Mouse (Mus musculus): Measurements from ENCODE around the gene Fgfr2. TPM values are rescaled to one million over a fixed set of nuclear protein-coding genes. Genes with fewer than 3 reads are reported as not detected.

The Fgfr2 gene
- polyA plus RNA-seq, 1 experiment, result 52.3 TPM

DNA sequence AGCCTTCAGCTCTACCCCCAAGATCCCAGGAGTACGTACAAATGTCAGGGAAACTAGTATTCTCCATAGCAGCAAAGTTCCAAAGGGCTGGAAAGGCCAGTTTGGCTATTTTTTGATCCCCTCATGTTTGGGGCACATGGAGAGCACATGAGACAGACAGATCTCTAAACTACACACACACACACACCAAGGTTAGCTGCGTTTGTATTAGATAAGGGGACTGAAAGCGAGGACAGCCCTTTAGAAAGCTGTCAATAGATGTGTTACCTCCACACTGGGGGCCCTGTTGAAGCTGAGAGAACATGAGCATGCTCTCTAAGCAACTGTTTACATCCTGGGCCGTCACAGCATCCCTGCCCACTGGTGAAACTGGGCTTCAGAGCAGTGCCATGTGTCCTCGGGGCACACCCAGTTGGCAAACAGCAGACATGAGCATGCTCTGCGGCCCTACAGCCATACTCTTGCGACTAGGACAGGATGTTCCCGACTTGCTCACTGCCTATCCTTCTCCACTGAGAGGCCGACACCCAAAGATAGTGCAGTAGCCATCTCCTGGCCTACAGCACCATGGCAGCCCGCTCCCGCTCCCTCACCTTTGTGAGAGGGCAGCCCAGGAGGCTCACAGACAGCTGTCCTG lies 356.8 kb downstream of the Fgfr2 start:
- no peak for TF ChIP-seq CTCF (IDR thresholded peaks at IDR 0.05; ENCODE audit: borderline replicate concordance, extremely low read depth, insufficient read depth, insufficient read length)
- TF ChIP-seq POLR2A (IDR thresholded peaks at IDR 0.05; ENCODE audit: borderline replicate concordance, extremely low read depth, insufficient read depth, insufficient read length, poor library complexity, severe bottlenecking), result no peak
- DNase-seq (ENCODE audit: low read depth), result peak; percentile 52

DNA sequence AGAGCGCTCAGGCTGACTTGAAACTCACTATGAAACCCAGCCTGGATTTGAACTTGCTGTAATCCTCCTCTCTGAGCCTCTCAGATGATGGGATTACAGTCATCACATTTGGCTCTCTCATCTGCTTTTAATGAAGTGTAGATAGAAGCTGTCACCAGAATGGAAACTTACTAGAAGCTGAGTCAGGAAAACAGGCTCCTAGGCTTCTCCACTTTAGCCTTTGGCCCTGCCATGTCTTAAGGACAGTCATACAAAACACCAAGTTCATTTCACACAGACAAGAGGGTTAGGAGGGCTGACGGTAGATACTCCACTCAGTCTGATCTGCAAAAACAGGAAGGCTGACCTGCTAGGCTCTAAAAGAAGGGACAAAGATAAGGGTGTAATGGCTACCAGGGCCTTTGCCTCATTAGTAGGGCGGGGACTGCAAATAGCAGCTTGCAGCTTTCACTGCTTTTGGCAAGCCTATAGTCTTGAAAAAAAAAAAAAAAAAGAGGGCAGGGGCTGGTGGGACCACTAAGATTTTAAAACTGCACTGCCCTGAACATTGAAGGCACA lies 357.4 kb downstream of the Fgfr2 start:
- DNase-seq (ENCODE audit: low read depth), result peak; percentile 48
- TF ChIP-seq POLR2A (IDR thresholded peaks at IDR 0.05; ENCODE audit: borderline replicate concordance, extremely low read depth, insufficient read depth, insufficient read length, poor library complexity, severe bottlenecking) (no peak), CTCF (IDR thresholded peaks at IDR 0.05; ENCODE audit: borderline replicate concordance, extremely low read depth, insufficient read depth, insufficient read length) (no peak)

DNA sequence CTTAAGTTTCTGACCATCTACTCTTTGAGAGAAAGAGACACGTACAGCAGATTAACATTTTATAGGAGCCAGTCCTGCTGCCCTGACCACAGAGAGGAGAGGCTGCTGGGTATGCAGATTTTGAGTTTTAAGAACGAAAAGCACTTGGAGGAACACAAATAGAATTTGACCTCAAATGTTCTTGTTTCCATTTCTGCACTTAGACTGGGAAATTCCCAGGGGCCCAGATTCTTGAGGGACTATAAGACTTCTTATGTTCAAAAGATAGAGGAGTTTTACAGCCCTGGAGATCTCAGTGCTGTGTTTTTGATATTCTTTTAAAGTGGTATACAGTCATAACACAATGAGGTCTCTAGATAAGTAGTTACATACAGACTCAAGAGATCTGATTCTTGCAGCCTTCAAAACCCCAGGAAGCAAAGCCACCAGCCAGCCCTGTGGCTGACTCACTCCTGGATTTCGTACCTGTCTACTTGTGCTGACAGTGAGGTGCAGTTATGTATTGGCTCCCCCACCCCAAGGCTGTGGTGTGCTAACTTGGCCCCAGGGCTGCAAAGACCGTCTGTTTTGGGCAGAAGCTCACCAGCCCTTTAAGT lies 358.2 kb downstream of the Fgfr2 start:
- TF ChIP-seq POLR2A (IDR thresholded peaks at IDR 0.05; ENCODE audit: borderline replicate concordance, extremely low read depth, insufficient read depth, insufficient read length, poor library complexity, severe bottlenecking) (no peak), CTCF (IDR thresholded peaks at IDR 0.05; ENCODE audit: borderline replicate concordance, extremely low read depth, insufficient read depth, insufficient read length) (no peak)
- no peak for DNase-seq (ENCODE audit: low read depth)

DNA sequence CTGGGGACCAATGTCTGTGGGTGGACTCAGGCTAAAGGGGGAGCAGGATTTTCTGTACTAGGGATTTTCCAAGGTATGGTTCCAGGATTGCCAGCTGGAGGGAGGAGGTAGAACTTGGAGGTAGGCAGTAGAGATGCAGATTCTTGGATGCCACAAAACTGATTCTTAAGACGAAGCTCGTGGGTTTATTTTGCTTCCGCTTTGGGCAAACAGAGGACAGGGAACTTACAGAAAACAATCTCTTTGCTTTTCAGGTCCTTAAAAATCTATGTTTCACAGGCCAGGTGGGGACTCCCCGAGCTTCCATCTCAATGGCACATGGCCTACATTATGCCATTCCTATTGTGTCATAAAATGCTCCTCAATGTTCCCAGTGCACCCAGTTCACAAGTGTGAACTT lies 358.8 kb downstream of the Fgfr2 start:
- TF ChIP-seq POLR2A (IDR thresholded peaks at IDR 0.05; ENCODE audit: borderline replicate concordance, extremely low read depth, insufficient read depth, insufficient read length, poor library complexity, severe bottlenecking) (no peak), CTCF (IDR thresholded peaks at IDR 0.05; ENCODE audit: borderline replicate concordance, extremely low read depth, insufficient read depth, insufficient read length) (no peak)
- DNase-seq (ENCODE audit: low read depth), result no peak

DNA sequence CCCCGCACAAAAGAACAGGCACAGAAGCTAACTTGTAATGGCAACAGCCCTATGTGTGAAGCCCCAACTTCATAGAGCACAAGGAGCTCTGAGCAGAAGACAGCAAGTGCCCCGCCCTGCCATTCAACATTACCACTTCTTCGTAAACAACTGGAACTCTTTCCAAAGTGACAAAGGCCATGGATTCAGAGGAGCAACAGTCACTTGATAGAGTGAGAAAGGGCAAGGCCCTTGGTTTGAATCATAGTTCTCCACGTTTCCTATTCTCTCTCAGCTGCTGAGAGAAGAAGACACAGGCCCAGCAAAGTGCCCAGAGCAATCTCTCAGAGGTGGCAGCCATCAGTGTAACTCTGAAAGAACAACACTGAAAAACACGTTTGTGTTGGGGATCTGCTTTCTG lies 359.2 kb downstream of the Fgfr2 start:
- TF ChIP-seq CTCF (IDR thresholded peaks at IDR 0.05; ENCODE audit: borderline replicate concordance, extremely low read depth, insufficient read depth, insufficient read length) (no peak), POLR2A (IDR thresholded peaks at IDR 0.05; ENCODE audit: borderline replicate concordance, extremely low read depth, insufficient read depth, insufficient read length, poor library complexity, severe bottlenecking) (no peak)

DNA sequence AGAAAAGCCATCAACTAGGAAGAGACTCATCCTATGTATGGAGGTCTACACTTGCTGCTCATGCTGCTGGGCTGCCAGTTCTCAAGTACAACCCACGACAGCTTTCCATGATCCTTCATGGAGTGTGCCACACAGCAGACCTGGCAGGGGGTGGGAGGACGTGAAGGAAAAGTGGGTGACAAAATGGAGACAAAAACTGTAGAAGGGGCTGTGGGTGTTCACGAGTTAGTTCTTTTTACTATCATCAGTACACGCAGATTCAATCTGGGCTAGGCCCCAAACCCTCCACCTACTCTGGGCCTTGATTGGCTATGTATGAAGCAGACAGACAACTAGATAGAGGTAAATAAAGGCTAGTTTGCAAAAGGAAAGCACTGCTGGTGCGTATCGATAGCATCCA lies 359.8 kb downstream of the Fgfr2 start:
- no peak for DNase-seq (ENCODE audit: low read depth)
- TF ChIP-seq POLR2A (IDR thresholded peaks at IDR 0.05; ENCODE audit: borderline replicate concordance, extremely low read depth, insufficient read depth, insufficient read length, poor library complexity, severe bottlenecking) (no peak), CTCF (IDR thresholded peaks at IDR 0.05; ENCODE audit: borderline replicate concordance, extremely low read depth, insufficient read depth, insufficient read length) (no peak)

More for the DNA sequence above, 359.2 kb downstream of the Fgfr2 start:
- DNase-seq (ENCODE audit: low read depth), result no peak

DNA sequence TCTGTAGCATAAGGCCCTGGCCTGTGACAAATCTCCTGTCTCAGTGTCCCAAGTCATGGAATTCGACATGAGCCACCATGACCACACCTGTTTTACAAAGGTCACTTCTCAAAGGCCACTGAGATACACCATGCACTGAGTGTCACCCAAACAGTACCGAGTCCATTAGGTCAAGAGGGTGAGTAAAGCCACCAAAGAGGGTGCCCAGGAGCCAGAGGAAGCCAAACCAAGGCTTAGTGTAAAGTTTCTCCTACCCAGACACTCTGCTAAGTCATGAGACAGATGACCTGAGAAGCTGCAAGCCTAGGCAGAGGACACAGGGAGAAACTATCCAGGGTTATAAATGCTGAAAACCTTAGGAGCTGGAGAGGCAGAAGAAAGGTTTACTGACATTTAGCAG lies 361.7 kb downstream of the Fgfr2 start:
- no peak for TF ChIP-seq POLR2A (IDR thresholded peaks at IDR 0.05; ENCODE audit: borderline replicate concordance, extremely low read depth, insufficient read depth, insufficient read length, poor library complexity, severe bottlenecking)
- DNase-seq (ENCODE audit: low read depth), result no peak

DNA sequence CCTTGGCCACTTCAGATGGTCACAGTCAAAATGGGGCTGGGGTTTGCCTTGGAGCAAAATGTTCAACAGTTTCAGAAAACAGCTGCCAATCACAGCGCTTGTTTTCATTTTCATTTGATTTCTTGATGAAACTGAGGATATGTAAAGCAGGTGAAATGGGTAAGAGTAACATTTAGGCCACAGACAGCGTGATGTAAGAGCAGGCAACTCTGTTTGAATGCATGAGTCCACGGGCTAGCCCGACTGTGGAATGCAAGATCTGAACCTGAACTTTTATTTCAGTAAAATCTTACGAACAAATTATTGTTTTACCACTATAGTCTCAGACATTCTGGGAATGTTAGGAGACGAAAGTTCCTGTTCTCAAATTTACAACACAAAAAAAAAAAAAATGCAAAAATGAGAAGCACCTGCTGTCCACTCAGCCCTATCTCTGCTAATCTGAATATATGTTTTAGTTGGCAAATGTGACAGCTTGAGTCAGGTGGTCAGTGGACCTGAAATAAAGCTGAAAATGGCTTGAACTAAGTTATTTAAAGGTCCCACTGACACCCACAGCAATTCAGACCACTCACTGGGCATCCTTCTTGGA lies 362.5 kb downstream of the Fgfr2 start:
- TF ChIP-seq CTCF (IDR thresholded peaks at IDR 0.05; ENCODE audit: borderline replicate concordance, extremely low read depth, insufficient read depth, insufficient read length) (no peak), POLR2A (IDR thresholded peaks at IDR 0.05; ENCODE audit: borderline replicate concordance, extremely low read depth, insufficient read depth, insufficient read length, poor library complexity, severe bottlenecking) (no peak)
- no peak for DNase-seq (ENCODE audit: low read depth)

DNA sequence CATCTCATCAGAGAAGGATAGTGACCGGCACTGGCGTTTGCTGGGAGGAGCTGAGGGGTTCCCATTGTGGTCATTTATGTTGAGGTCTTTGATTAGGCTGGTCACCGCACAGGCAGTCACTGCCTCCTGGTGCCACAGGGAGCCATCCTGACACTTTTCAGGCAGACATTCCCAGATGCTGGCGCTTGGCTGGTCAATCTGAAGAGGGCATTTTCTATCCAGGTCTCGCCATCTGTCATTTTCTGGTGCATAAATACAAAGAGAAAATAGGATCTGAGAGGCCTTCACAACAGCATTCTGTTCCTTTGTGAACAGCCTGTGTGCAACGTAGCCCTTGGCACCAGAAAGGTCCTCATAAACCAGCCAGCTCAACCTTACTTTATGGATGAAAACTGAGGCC lies 363.2 kb downstream of the Fgfr2 start:
- DNase-seq (ENCODE audit: low read depth), result peak; percentile 72
- TF ChIP-seq CTCF (IDR thresholded peaks at IDR 0.05; ENCODE audit: borderline replicate concordance, extremely low read depth, insufficient read depth, insufficient read length), result no peak
- TF ChIP-seq POLR2A (IDR thresholded peaks at IDR 0.05; ENCODE audit: borderline replicate concordance, extremely low read depth, insufficient read depth, insufficient read length, poor library complexity, severe bottlenecking), result no peak

DNA sequence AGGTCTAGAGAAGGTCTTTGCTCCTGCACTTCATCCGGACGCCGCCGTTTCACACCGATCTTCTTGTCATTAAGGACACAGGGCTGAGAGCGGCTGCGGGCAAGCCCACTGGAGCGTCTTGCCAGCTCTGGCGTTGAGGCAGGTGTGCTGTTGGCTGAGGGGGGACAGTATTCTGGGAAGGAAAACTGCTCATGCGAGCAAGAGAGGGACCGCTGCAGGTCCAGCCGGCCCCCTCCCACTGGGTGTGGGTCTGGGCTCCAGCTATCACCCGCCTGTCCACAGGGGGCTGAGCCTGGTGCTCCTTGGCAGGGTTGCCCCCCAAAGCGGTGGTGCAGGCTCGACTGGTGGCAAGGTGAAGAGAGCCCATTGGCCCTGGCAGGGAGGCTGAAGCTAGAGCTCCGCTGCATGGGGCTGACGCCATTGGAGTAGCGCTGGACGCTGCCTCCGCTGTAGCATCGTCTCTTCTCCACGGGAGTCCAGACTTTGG lies 363.7 kb downstream of the Fgfr2 start:
- TF ChIP-seq POLR2A (IDR thresholded peaks at IDR 0.05; ENCODE audit: borderline replicate concordance, extremely low read depth, insufficient read depth, insufficient read length, poor library complexity, severe bottlenecking) (no peak), CTCF (IDR thresholded peaks at IDR 0.05; ENCODE audit: borderline replicate concordance, extremely low read depth, insufficient read depth, insufficient read length) (no peak)
- peak; percentile 56 for DNase-seq (ENCODE audit: low read depth)

DNA sequence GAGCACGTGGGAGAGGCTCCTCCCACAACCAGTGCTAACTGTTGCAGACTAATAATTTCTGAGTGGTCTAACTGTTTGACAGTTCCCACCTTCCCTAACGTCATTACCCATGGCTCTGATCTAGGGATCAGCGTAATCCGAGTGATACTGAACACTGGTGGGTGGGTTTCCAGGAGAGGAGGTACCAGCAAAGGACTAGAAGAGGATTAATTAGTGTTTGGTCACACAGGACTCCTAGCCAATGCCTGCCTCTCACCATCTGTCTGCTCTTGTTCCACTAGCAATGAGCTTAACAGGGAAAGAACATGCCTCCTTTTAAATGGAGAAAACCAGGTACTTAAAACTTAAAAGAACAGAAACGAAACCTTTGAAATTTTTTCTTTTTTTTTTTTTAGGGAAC lies 364.3 kb downstream of the Fgfr2 start:
- DNase-seq (ENCODE audit: low read depth), result peak; percentile 66
- TF ChIP-seq POLR2A (IDR thresholded peaks at IDR 0.05; ENCODE audit: borderline replicate concordance, extremely low read depth, insufficient read depth, insufficient read length, poor library complexity, severe bottlenecking), result no peak
- no peak for TF ChIP-seq CTCF (IDR thresholded peaks at IDR 0.05; ENCODE audit: borderline replicate concordance, extremely low read depth, insufficient read depth, insufficient read length)

All from brain, embryonic 14.5 days (tissue).